Mouse (Mus musculus) lung, embryonic 16.5 days (tissue): ENCODE measurements around the gene Foxc1. TPM values are rescaled to one million over a fixed set of nuclear protein-coding genes. Genes with fewer than 3 reads are reported as not detected.

Source experiments
- ATAC-seq: fragments of 200-750 bp; cut with Nextera tagmentation; 2 replicates; pipeline ENCODE4 v1.8.0; 2017; ENCODE audit warnings: low read depth, mild to moderate bottlenecking, moderate library complexity
- H3K27ac ChIP-seq: fragments of 300-500 bp; sonication (generic); 2 replicates; pipeline ENCODE4 v1.5.1; 2014; ENCODE audit warnings: mild to moderate bottlenecking, control low read depth, low read length
- H3K27me3 ChIP-seq: fragments of 300-500 bp; sonication (generic); 2 replicates; pipeline ENCODE4 v1.6.1; 2014; ENCODE audit warnings: low read depth, low read length, mixed read lengths; ENCODE audit not compliant: control insufficient read depth, insufficient read depth
- H3K36me3 ChIP-seq: fragments of 300-500 bp; sonication (generic); 2 replicates; pipeline ENCODE4 v1.6.1; 2014; ENCODE audit warnings: low read length; ENCODE audit not compliant: control insufficient read depth, insufficient read depth
- H3K4me1 ChIP-seq: fragments of 300-500 bp; sonication (generic); replicated peaks from 2 replicates; pipeline ENCODE4 v1.6.1; 2014; ENCODE audit warnings: low read length, mixed read lengths; ENCODE audit not compliant: control insufficient read depth, insufficient read depth
- H3K4me2 ChIP-seq: fragments of 300-500 bp; sonication (generic); 2 replicates; pipeline ENCODE4 v1.6.1; 2014; ENCODE audit warnings: low read depth, low read length, control low read depth
- H3K4me3 ChIP-seq: fragments of 300-500 bp; sonication (generic); 2 replicates; pipeline ENCODE4 v1.5.1; 2014; ENCODE audit warnings: mild to moderate bottlenecking, low read length, control low read depth
- H3K9ac ChIP-seq: fragments of 300-500 bp; sonication (generic); 2 replicates; pipeline ENCODE4 v1.6.1; 2014; ENCODE audit warnings: low read length, control low read depth
- H3K9me3 ChIP-seq: fragments of 300-500 bp; sonication (generic); 2 replicates; pipeline ENCODE4 v1.6.1; 2016; ENCODE audit warnings: low read length; ENCODE audit not compliant: control insufficient read depth
- WGBS: fragments of 180-500 bp; shearing (Covaris S2); extraction: QIAGEN DNeasy Blood & Tissue Kit; methylation state at CpG from one replicate; pipeline ENCODE4 v1.1.7; 2014; 5-methylcytosine and 5-hydroxymethylcytosine counted together
- polyA plus RNA-seq: library from polyadenylated mRNA; unstranded; fragments of >200 nt; fragmentation: Nextera tagmentation; extraction: Ambion mirVana; gene quantifications from 2 replicates; pipeline ENCODE4 v1.2.1, GENCODE M21; 2015

The Foxc1 gene
- 0.24 and 0.30 TPM in 2 replicates for polyA plus RNA-seq

- Histone ChIP-seq H3K36me3 (no peaks in the 10 kb centered on the region), H3K4me3 (peak within 1 kb of the TSS; percentile 62), H3K4me1 (peaks cover 29% of the 10 kb centered on the region), H3K9ac (peak within 1 kb of the TSS; percentile 70), H3K27me3 (peaks cover 84% of the 10 kb centered on the region), H3K4me2 (peak within 1 kb of the TSS; percentile 99), H3K27ac (peak within 1 kb of the TSS; percentile 39; the same call in 1 of the 2 replicates), H3K9me3 (no peaks in the 10 kb centered on the region)
- 0% methylated on average over 40 of the region's 40 CpGs for WGBS
- peak; percentile 94 for ATAC-seq
These were observed at the start of gene Foxc1 for GRCm38 (mm10) chr13:31806428-31806832. Gene Foxc1 (plus strand): TSS chr13:31806633.

- Histone ChIP-seq H3K4me3 (no peak overlapping the region), H3K4me2 (no peak overlapping the region), H3K4me1 (no peaks in the 10 kb centered on the region), H3K27ac (no peak overlapping the region), H3K9me3 (no peaks in the 10 kb centered on the region), H3K36me3 (no peaks in the 10 kb centered on the region), H3K27me3 (no peaks in the 10 kb centered on the region), H3K9ac (no peak overlapping the region)
- no peak for ATAC-seq
- WGBS = 15% methylated on average over 4 of the region's 4 CpGs
These were observed 46.0 kb upstream of the Foxc1 start for GRCm38 (mm10) chr13:31760411-31760810.

- no peaks in the 10 kb centered on the region for H3K36me3 ChIP-seq
- ATAC-seq = no peak
- no peak overlapping the region for H3K4me3 ChIP-seq
- no peak overlapping the region for H3K27ac ChIP-seq
- no peaks in the 10 kb centered on the region for H3K9me3 ChIP-seq
- H3K4me1 ChIP-seq = no peaks in the 10 kb centered on the region
- no peak overlapping the region for H3K9ac ChIP-seq
- WGBS = 78% methylated on average over 4 of the region's 4 CpGs
- no peak overlapping the region for H3K4me2 ChIP-seq
- no peaks in the 10 kb centered on the region for H3K27me3 ChIP-seq
These were observed 45.4 kb upstream of the Foxc1 start for GRCm38 (mm10) chr13:31761057-31761456.

- Histone ChIP-seq H3K9ac (no peak overlapping the region), H3K4me2 (no peak overlapping the region), H3K4me1 (no peaks in the 10 kb centered on the region), H3K9me3 (no peaks in the 10 kb centered on the region), H3K27me3 (no peaks in the 10 kb centered on the region), H3K4me3 (no peak overlapping the region), H3K36me3 (no peaks in the 10 kb centered on the region), H3K27ac (no peak overlapping the region)
- ATAC-seq = no peak
- 89% methylated on average over 3 of the region's 3 CpGs for WGBS
These were observed 42.0 kb upstream of the Foxc1 start for GRCm38 (mm10) chr13:31764419-31764818.

GRCm38 (mm10) chr13:31765564-31765963 lies 40.9 kb upstream of the Foxc1 start:
- Histone ChIP-seq H3K4me3 (no peak overlapping the region), H3K9ac (no peak overlapping the region), H3K4me2 (no peak overlapping the region), H3K36me3 (no peaks in the 10 kb centered on the region), H3K27me3 (peaks cover 2% of the 10 kb centered on the region; the same call in 1 of the 2 replicates), H3K27ac (no peak overlapping the region), H3K4me1 (no peaks in the 10 kb centered on the region), H3K9me3 (no peaks in the 10 kb centered on the region)
- WGBS = 63% methylated on average over 2 of the region's 2 CpGs
- no peak for ATAC-seq

GRCm38 (mm10) chr13:31772882-31773281 lies 33.6 kb upstream of the Foxc1 start:
- WGBS = 61% methylated on average over 5 of the region's 5 CpGs
- Histone ChIP-seq H3K27ac (no peak overlapping the region), H3K27me3 (peaks cover 2% of the 10 kb centered on the region; the same call in 1 of the 2 replicates), H3K4me3 (no peak overlapping the region), H3K9me3 (no peaks in the 10 kb centered on the region), H3K9ac (no peak overlapping the region), H3K4me2 (no peak overlapping the region), H3K4me1 (no peaks in the 10 kb centered on the region), H3K36me3 (no peaks in the 10 kb centered on the region)
- ATAC-seq = no peak

- Histone ChIP-seq H3K27me3 (no peaks in the 10 kb centered on the region), H3K36me3 (no peaks in the 10 kb centered on the region), H3K4me1 (no peaks in the 10 kb centered on the region), H3K4me2 (no peak overlapping the region), H3K9me3 (no peaks in the 10 kb centered on the region), H3K27ac (no peak overlapping the region), H3K9ac (no peak overlapping the region), H3K4me3 (no peak overlapping the region)
- no peak for ATAC-seq
- 61% methylated on average over 5 of the region's 5 CpGs for WGBS
These were observed 30.7 kb upstream of the Foxc1 start for GRCm38 (mm10) chr13:31775762-31776161.

- Histone ChIP-seq H3K9ac (no peak overlapping the region), H3K36me3 (no peaks in the 10 kb centered on the region), H3K27ac (no peak overlapping the region), H3K27me3 (no peaks in the 10 kb centered on the region), H3K9me3 (no peaks in the 10 kb centered on the region), H3K4me2 (no peak overlapping the region; the same call in 1 of the 2 replicates), H3K4me1 (no peaks in the 10 kb centered on the region), H3K4me3 (no peak overlapping the region)
- 35% methylated on average over 17 of the region's 17 CpGs for WGBS
- ATAC-seq = peak; percentile 28; the same call in 1 of the 2 replicates
These were observed 27.0 kb upstream of the Foxc1 start for GRCm38 (mm10) chr13:31779281-31779981.

- no peaks in the 10 kb centered on the region for H3K9me3 ChIP-seq
- no peak overlapping the region for H3K4me3 ChIP-seq
- no peak overlapping the region for H3K4me2 ChIP-seq
- H3K4me1 ChIP-seq = no peaks in the 10 kb centered on the region
- H3K36me3 ChIP-seq = no peaks in the 10 kb centered on the region
- ATAC-seq = no peak
- 85% methylated on average over 3 of the region's 3 CpGs for WGBS
- H3K9ac ChIP-seq = no peak overlapping the region
- H3K27ac ChIP-seq = no peak overlapping the region
- no peaks in the 10 kb centered on the region for H3K27me3 ChIP-seq
These were observed 26.1 kb upstream of the Foxc1 start for GRCm38 (mm10) chr13:31780299-31780698.
